Mouse (Mus musculus): ENCODE measurements around the gene Eif2b2. TPM values are rescaled to one million over a fixed set of nuclear protein-coding genes. Genes with fewer than 3 reads are reported as not detected.

Eif2b2 gene
- polyA plus RNA-seq, 1 experiment = 342 TPM

DNA sequence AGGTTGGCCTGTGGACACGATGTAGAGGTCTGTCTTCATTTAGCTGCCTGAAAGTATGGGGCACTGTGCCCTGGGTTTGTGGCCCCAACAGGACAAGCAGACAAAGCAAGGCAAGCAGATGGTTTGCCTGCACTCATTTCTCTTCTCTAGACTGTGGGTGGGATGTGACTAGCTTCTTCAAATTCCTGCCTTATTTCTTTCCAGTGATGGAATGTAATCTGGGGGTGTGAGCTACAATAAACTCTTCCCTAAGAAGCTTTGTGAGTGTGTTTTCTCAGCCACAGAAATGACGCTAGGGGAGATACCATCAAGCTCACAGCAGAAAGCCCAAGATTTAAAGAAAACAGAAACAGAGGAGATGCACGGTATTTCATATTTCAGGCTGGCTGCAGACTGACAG, 32.8 kb downstream of the Eif2b2 start:
- H3K4me3 ChIP-seq = no peak overlapping the region
- no peaks in the 10 kb centered on the region for H3K27me3 ChIP-seq (ENCODE audit: control insufficient read depth, insufficient read depth, insufficient read length)
- no peaks in the 10 kb centered on the region for H3K79me2 ChIP-seq (ENCODE audit: control insufficient read depth, insufficient read depth)
- H3K4me2 ChIP-seq (ENCODE audit: low read depth) = no peak overlapping the region
- H3ac ChIP-seq (ENCODE audit: control insufficient read depth, insufficient read length) = no peak overlapping the region
- H3K36me3 ChIP-seq (ENCODE audit: control insufficient read depth, insufficient read depth) = no peaks in the 10 kb centered on the region
- no peak for TF ChIP-seq TCF12 (IDR thresholded peaks at IDR 0.05; ENCODE audit: insufficient read depth, poor library complexity, severe bottlenecking)
- TF ChIP-seq SRF (IDR thresholded peaks at IDR 0.05; ENCODE audit: control insufficient read depth, insufficient read length, low read depth) = no peak
- TF ChIP-seq MYOD1 (IDR thresholded peaks at IDR 0.05; ENCODE audit: control insufficient read depth in 1 of 3, insufficient read length in 2 of 3, low read depth in 2 of 3) = no peak
- no peak for TF ChIP-seq TCF3 (IDR thresholded peaks at IDR 0.05; ENCODE audit: insufficient read length, low read depth)
- TF ChIP-seq POLR2AphosphoS2 (IDR thresholded peaks at IDR 0.05; ENCODE audit: insufficient read length, low read depth) = no peak
- TF ChIP-seq MAX (IDR thresholded peaks at IDR 0.05; ENCODE audit: low read depth) = no peak
- TF ChIP-seq CEBPB (IDR thresholded peaks at IDR 0.05; ENCODE audit: insufficient read depth, poor library complexity, severe bottlenecking) = no peak
- TF ChIP-seq E2F4 (IDR thresholded peaks at IDR 0.05; ENCODE audit: insufficient read depth) = no peak

DNA sequence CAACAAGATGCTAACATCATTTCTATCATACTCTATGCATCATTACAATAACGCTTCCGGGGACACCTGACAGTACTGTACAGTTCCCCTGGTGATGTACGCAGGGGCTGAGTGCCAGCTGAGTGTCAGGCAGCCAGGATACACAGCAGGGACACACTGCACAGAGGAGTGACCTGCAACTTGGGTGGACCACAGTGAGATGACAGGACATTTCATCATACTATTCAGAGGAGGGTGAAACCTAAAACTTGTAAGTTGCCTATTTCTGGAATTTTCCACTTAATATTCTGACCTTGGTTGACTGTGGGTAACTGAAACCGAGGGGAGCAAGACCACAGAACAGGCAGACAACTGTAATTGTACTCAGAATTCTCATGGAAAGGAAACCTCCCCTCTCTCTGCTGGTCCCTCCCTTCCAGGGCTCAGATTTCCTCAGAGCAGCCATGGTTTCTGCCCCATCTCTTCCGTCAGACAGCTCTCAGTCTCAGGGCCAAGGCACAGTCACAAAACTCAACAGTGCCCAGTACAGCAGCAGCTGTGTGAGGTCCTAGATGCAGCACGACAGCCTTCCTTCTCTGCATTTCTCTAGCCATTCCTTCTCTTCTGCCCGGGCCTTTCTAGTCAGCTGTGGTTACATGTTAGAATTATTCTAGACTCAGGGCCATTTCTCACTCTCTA, 36.9 kb downstream of the Eif2b2 start:
- H3ac ChIP-seq (ENCODE audit: control insufficient read depth, insufficient read length) = no peak overlapping the region
- no peak for TF ChIP-seq REST (IDR thresholded peaks at IDR 0.05; ENCODE audit: insufficient read depth, insufficient read length)
- TF ChIP-seq CEBPB (IDR thresholded peaks at IDR 0.05; ENCODE audit: insufficient read depth, poor library complexity, severe bottlenecking) = peak; percentile 99
- peak in 2 of 3 experiments; percentile 44 to 50 for TF ChIP-seq MYOD1 (IDR thresholded peaks at IDR 0.05; ENCODE audit: control insufficient read depth in 1 of 3, insufficient read length in 2 of 3, low read depth in 2 of 3)
- TF ChIP-seq USF1 (IDR thresholded peaks at IDR 0.05; ENCODE audit: low read depth) = no peak
- TF ChIP-seq POLR2A (IDR thresholded peaks at IDR 0.05; ENCODE audit: insufficient read length, low read depth) = peak; percentile 78
- TF ChIP-seq MYOG (IDR thresholded peaks at IDR 0.05; ENCODE audit: control insufficient read depth in 1 of 3, insufficient read depth in 1 of 3, insufficient read length in 2 of 3, low read depth in 2 of 3) = peak in 1 of 3 experiments; percentile 65
- peak; percentile 21 for TF ChIP-seq SRF (IDR thresholded peaks at IDR 0.05; ENCODE audit: control insufficient read depth, insufficient read length, low read depth)
- TF ChIP-seq POLR2AphosphoS2 (IDR thresholded peaks at IDR 0.05; ENCODE audit: insufficient read length, low read depth) = peak; percentile 75
- peak overlapping the region; percentile 49 for H3K4me2 ChIP-seq (ENCODE audit: low read depth)
- no peak overlapping the region for H3K4me3 ChIP-seq
- no peaks in the 10 kb centered on the region for H3K36me3 ChIP-seq (ENCODE audit: control insufficient read depth, insufficient read depth)
- no peaks in the 10 kb centered on the region for H3K79me2 ChIP-seq (ENCODE audit: control insufficient read depth, insufficient read depth)
- no peaks in the 10 kb centered on the region for H3K27me3 ChIP-seq (ENCODE audit: control insufficient read depth, insufficient read depth, insufficient read length)

DNA sequence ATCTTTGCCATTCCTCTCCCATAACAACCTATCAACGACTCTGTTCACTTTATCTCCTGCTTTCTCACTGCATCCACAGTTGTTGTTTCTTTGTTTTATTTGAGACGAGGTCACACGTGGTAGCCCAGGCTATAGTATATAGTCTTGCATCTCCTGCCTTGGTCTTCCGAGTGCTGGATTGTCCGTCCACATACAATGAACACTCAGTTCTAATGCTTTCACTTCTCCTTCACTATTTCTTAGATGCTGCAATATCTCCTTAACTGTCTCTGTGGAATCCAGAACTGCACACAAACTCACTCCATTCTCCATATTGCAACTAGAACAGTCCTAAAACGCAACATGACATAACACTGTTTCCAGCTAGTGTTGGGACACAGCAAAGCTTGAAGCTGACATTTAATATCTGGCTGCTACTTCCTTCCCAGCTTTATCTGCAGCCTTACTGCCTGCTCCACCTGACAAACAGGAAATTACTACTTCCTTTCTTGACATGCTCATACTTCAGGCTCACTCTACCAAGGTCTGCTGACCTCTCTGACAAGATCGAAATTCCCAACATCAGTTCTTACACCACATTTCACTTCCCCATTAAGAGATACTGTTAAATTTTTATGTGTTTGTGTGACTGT, 37.8 kb downstream of the Eif2b2 start:
- H3K36me3 ChIP-seq (ENCODE audit: control insufficient read depth, insufficient read depth) = no peaks in the 10 kb centered on the region
- H3ac ChIP-seq (ENCODE audit: control insufficient read depth, insufficient read length) = no peak overlapping the region
- TF ChIP-seq MYOG (IDR thresholded peaks at IDR 0.05; ENCODE audit: control insufficient read depth in 1 of 3, insufficient read depth in 1 of 3, insufficient read length in 2 of 3, low read depth in 2 of 3) = no peak
- TF ChIP-seq REST (IDR thresholded peaks at IDR 0.05; ENCODE audit: insufficient read depth, insufficient read length) = no peak
- no peak for TF ChIP-seq POLR2AphosphoS2 (IDR thresholded peaks at IDR 0.05; ENCODE audit: insufficient read length, low read depth)
- no peak for TF ChIP-seq TCF12 (IDR thresholded peaks at IDR 0.05; ENCODE audit: insufficient read depth, poor library complexity, severe bottlenecking)
- no peak for TF ChIP-seq E2F4 (IDR thresholded peaks at IDR 0.05; ENCODE audit: insufficient read depth)
- no peak for TF ChIP-seq TCF3 (IDR thresholded peaks at IDR 0.05; ENCODE audit: insufficient read length, low read depth)
- H3K27me3 ChIP-seq (ENCODE audit: control insufficient read depth, insufficient read depth, insufficient read length) = no peaks in the 10 kb centered on the region
- no peak overlapping the region for H3K4me3 ChIP-seq
- H3K79me2 ChIP-seq (ENCODE audit: control insufficient read depth, insufficient read depth) = no peaks in the 10 kb centered on the region
- H3K4me2 ChIP-seq (ENCODE audit: low read depth) = peak overlapping the region; percentile 49

DNA sequence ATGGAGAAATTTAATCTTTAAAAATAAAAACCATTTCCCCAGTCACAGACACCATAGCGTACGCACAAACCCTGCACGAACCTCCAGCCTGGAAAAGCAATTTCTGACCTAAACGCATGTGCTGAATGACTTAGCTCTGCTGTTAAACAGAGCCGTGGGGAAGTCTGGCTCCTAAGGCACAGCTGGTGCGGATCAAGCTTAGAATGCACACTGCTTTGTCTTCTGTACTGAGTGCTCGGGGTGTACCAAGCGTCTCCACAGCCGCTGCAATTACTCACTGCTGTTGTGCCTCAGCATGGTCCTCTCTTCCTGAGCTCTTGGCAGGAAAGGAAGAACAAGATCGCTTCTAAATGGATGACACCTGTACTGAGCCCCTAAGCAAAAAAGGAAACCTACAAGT, 43.2 kb downstream of the Eif2b2 start:
- Histone ChIP-seq H3K79me2 (ENCODE audit: control insufficient read depth, insufficient read depth) (no peaks in the 10 kb centered on the region), H3K4me2 (ENCODE audit: low read depth) (no peak overlapping the region), H3K4me3 (no peak overlapping the region), H3K27me3 (ENCODE audit: control insufficient read depth, insufficient read depth, insufficient read length) (no peaks in the 10 kb centered on the region), H3ac (ENCODE audit: control insufficient read depth, insufficient read length) (no peak overlapping the region), H3K36me3 (ENCODE audit: control insufficient read depth, insufficient read depth) (no peaks in the 10 kb centered on the region)
- no peak for TF ChIP-seq TCF12 (IDR thresholded peaks at IDR 0.05; ENCODE audit: insufficient read depth, poor library complexity, severe bottlenecking)
- no peak for TF ChIP-seq E2F4 (IDR thresholded peaks at IDR 0.05; ENCODE audit: insufficient read depth)
- no peak for TF ChIP-seq MAX (IDR thresholded peaks at IDR 0.05; ENCODE audit: low read depth)
- no peak for TF ChIP-seq REST (IDR thresholded peaks at IDR 0.05; ENCODE audit: insufficient read depth, insufficient read length)
- TF ChIP-seq POLR2A (IDR thresholded peaks at IDR 0.05; ENCODE audit: insufficient read length, low read depth) = no peak
- TF ChIP-seq SRF (IDR thresholded peaks at IDR 0.05; ENCODE audit: control insufficient read depth, insufficient read length, low read depth) = no peak
- no peak for TF ChIP-seq CEBPB (IDR thresholded peaks at IDR 0.05; ENCODE audit: insufficient read depth, poor library complexity, severe bottlenecking)
- TF ChIP-seq MYOD1 (IDR thresholded peaks at IDR 0.05; ENCODE audit: control insufficient read depth in 1 of 3, insufficient read length in 2 of 3, low read depth in 2 of 3) = no peak
- no peak for TF ChIP-seq USF1 (IDR thresholded peaks at IDR 0.05; ENCODE audit: low read depth)
- TF ChIP-seq POLR2AphosphoS2 (IDR thresholded peaks at IDR 0.05; ENCODE audit: insufficient read length, low read depth) = no peak
- TF ChIP-seq MYOG (IDR thresholded peaks at IDR 0.05; ENCODE audit: control insufficient read depth in 1 of 3, insufficient read depth in 1 of 3, insufficient read length in 2 of 3, low read depth in 2 of 3) = no peak
- TF ChIP-seq TCF3 (IDR thresholded peaks at IDR 0.05; ENCODE audit: insufficient read length, low read depth) = no peak

Data from myocyte (in vitro differentiated cells).